Mouse (Mus musculus) erythroblast, embryonic 14.5 days (primary cell): ENCODE data around the gene Il1rl2.

ENCODE experiments used
- GATA1 ChIP-seq: IDR thresholded peaks from 2 replicates; pipeline ENCODE4 v1.6.1; 2012; ENCODE audit warnings: low read length, inconsistent platforms, mixed read lengths
- TAL1 ChIP-seq: IDR thresholded peaks from 3 replicates; pipeline ENCODE4 v1.6.1; 2012; ENCODE audit warnings: low read length, inconsistent platforms, mixed read lengths

- no peak for TF ChIP-seq GATA1
- TF ChIP-seq TAL1 = no peak
These were observed 13.3 kb upstream of the Il1rl2 start for GRCm38 (mm10) chr1:40311123-40311522.
